Mouse (Mus musculus): ENCODE measurements at regions not wholly inside any gene's neighbourhood (a gene's known extent, or its start where the extent isn't known, plus 50 kb on each side); places are given as distances from the start of the nearest gene placed in this dataset.

GRCm38 (mm10) chr13:101305695-101306413 is 462.2 kb downstream of the Pik3r1 start:
- no peak for DNase-seq (ENCODE audit: low read depth, low spot score)

- no peak for DNase-seq (ENCODE audit: low read depth, low spot score)
Measured at GRCm38 (mm10) chr13:101305063-101305462, 463.0 kb downstream of the Pik3r1 start.

GRCm38 (mm10) chr13:101301361-101301760 is 466.7 kb downstream of the Pik3r1 start:
- DNase-seq (ENCODE audit: low read depth, low spot score), result no peak

- DNase-seq (ENCODE audit: low read depth, low spot score), result no peak
Measured at GRCm38 (mm10) chr13:101289407-101289806, 456.2 kb upstream of the Slc30a5 start.

- no peak for DNase-seq (ENCODE audit: low read depth, low spot score)
Measured at GRCm38 (mm10) chr13:101287131-101287530, 453.9 kb upstream of the Slc30a5 start.

GRCm38 (mm10) chr13:101286029-101286917 is 453.0 kb upstream of the Slc30a5 start:
- DNase-seq (ENCODE audit: low read depth, low spot score), result no peak

- DNase-seq (ENCODE audit: low read depth, low spot score), result no peak
Measured at GRCm38 (mm10) chr13:101278127-101278526, 444.9 kb upstream of the Slc30a5 start.

- DNase-seq (ENCODE audit: low read depth, low spot score), result no peak
Measured at GRCm38 (mm10) chr13:101276766-101277165, 443.5 kb upstream of the Slc30a5 start.

GRCm38 (mm10) chr13:101274470-101275141 is 441.4 kb upstream of the Slc30a5 start:
- DNase-seq (ENCODE audit: low read depth, low spot score), result no peak

- no peak for DNase-seq (ENCODE audit: low read depth, low spot score)
Measured at GRCm38 (mm10) chr13:101273321-101273720, 440.1 kb upstream of the Slc30a5 start.

GRCm38 (mm10) chr13:101253698-101254468 is 420.7 kb upstream of the Slc30a5 start:
- DNase-seq (ENCODE audit: low read depth, low spot score), result no peak

GRCm38 (mm10) chr13:101249369-101249768 is 416.1 kb upstream of the Slc30a5 start:
- DNase-seq (ENCODE audit: low read depth, low spot score), result no peak

GRCm38 (mm10) chr13:101244326-101244725 is 411.1 kb upstream of the Slc30a5 start:
- no peak for DNase-seq (ENCODE audit: low read depth, low spot score)

- no peak for DNase-seq (ENCODE audit: low read depth, low spot score)
Measured at GRCm38 (mm10) chr13:101238860-101239259, 405.6 kb upstream of the Slc30a5 start.

GRCm38 (mm10) chr13:101237035-101237434 is 403.8 kb upstream of the Slc30a5 start:
- DNase-seq (ENCODE audit: low read depth, low spot score), result no peak

- no peak for DNase-seq (ENCODE audit: low read depth, low spot score)
Measured at GRCm38 (mm10) chr13:101235846-101236245, 402.6 kb upstream of the Slc30a5 start.

GRCm38 (mm10) chr13:101235110-101235509 is 401.9 kb upstream of the Slc30a5 start:
- DNase-seq (ENCODE audit: low read depth, low spot score), result no peak

- DNase-seq (ENCODE audit: low read depth, low spot score), result no peak
Measured at GRCm38 (mm10) chr13:101234550-101234949, 401.3 kb upstream of the Slc30a5 start.

GRCm38 (mm10) chr13:101233843-101234281 is 400.6 kb upstream of the Slc30a5 start:
- no peak for DNase-seq (ENCODE audit: low read depth, low spot score)

- no peak for DNase-seq (ENCODE audit: low read depth, low spot score)
Measured at GRCm38 (mm10) chr13:101233181-101233842, 400.1 kb upstream of the Slc30a5 start.

- no peak for DNase-seq (ENCODE audit: low read depth, low spot score)
Measured at GRCm38 (mm10) chr13:101229861-101230260, 396.6 kb upstream of the Slc30a5 start.

Measured in WW6 (cell line).